Mouse (Mus musculus) myocyte (in vitro differentiated cells): ENCODE results near the gene Mmaa.

Experiments
- CEBPB ChIP-seq: IDR thresholded peaks from 2 replicates; pipeline ENCODE4 v1.6.1; 2011; ENCODE audit warnings: mild to moderate bottlenecking, moderate library complexity; ENCODE audit not compliant: poor library complexity, insufficient read depth, severe bottlenecking
- E2F4 ChIP-seq: IDR thresholded peaks from one replicate; pipeline ENCODE4 v1.6.1; 2011; ENCODE audit warnings: mild to moderate bottlenecking, control low read depth, moderate library complexity; ENCODE audit not compliant: insufficient read depth
- MYOD1 ChIP-seq, 3 experiments: IDR thresholded peaks; one replicate each; pipeline ENCODE4 v1.6.1; 2011; ENCODE audit warnings: control low read depth in 2 of 3, low read depth in 2 of 3, mild to moderate bottlenecking in 2 of 3, moderate library complexity in 1 of 3; ENCODE audit not compliant: insufficient read length in 2 of 3, control insufficient read depth in 1 of 3
- MYOG ChIP-seq, 3 experiments: IDR thresholded peaks; one replicate each; pipeline ENCODE4 v1.6.1; 2011; ENCODE audit warnings: control low read depth in 2 of 3, low read depth in 2 of 3, mild to moderate bottlenecking in 2 of 3; ENCODE audit not compliant: insufficient read length in 2 of 3, control insufficient read depth in 1 of 3, insufficient read depth in 1 of 3
- POLR2A ChIP-seq: IDR thresholded peaks from one replicate; pipeline ENCODE4 v1.6.1; 2011; ENCODE audit warnings: low read depth, mild to moderate bottlenecking, control low read depth, moderate library complexity; ENCODE audit not compliant: insufficient read length
- POLR2AphosphoS2 ChIP-seq: IDR thresholded peaks from one replicate; pipeline ENCODE4 v1.6.1; 2011; ENCODE audit warnings: low read depth, control low read depth; ENCODE audit not compliant: insufficient read length
- REST ChIP-seq: IDR thresholded peaks from one replicate; pipeline ENCODE4 v1.6.1; 2011; ENCODE audit warnings: mild to moderate bottlenecking, control low read depth, moderate library complexity; ENCODE audit not compliant: insufficient read depth, insufficient read length
- SRF ChIP-seq: IDR thresholded peaks from one replicate; pipeline ENCODE4 v1.6.1; 2011; ENCODE audit warnings: low read depth; ENCODE audit not compliant: control insufficient read depth, insufficient read length
- TCF12 ChIP-seq: IDR thresholded peaks from one replicate; pipeline ENCODE4 v1.6.1; 2011; ENCODE audit warnings: mild to moderate bottlenecking, control low read depth; ENCODE audit not compliant: poor library complexity, insufficient read depth, severe bottlenecking
- TCF3 ChIP-seq: IDR thresholded peaks from one replicate; pipeline ENCODE4 v1.6.1; 2011; ENCODE audit warnings: low read depth, control low read depth; ENCODE audit not compliant: insufficient read length
- USF1 ChIP-seq: IDR thresholded peaks from one replicate; pipeline ENCODE4 v1.6.1; 2011; ENCODE audit warnings: low read depth, mild to moderate bottlenecking, control low read depth, moderate library complexity

- TF ChIP-seq POLR2AphosphoS2 (no peak), USF1 (no peak), POLR2A (no peak), CEBPB (no peak), TCF12 (no peak), SRF (no peak), TCF3 (no peak), MYOG (IDR thresholded peaks at IDR 0.05; ENCODE audit: control insufficient read depth in 1 of 3, insufficient read depth in 1 of 3, insufficient read length in 2 of 3, low read depth in 2 of 3) (no peak), E2F4 (no peak), MYOD1 (IDR thresholded peaks at IDR 0.05; ENCODE audit: control insufficient read depth in 1 of 3, insufficient read length in 2 of 3, low read depth in 2 of 3) (no peak), REST (no peak)
Observed at GRCm38 (mm10) chr8:79339555-79339954, 44.8 kb upstream of the Mmaa start.
